Mouse (Mus musculus) liver, embryonic 13.5 days (tissue): Measurements from ENCODE around the gene Phb2. TPM values are rescaled to one million over a fixed set of nuclear protein-coding genes. Genes with fewer than 3 reads are reported as not detected.

Experiments
- ATAC-seq: fragments of 200-750 bp; cut with Nextera tagmentation; 2 replicates; pipeline ENCODE4 v1.8.0; 2017; ENCODE audit warnings: low read depth, mild to moderate bottlenecking, moderate number of reproducible peaks, moderate library complexity
- DNase-seq: peaks from one replicate; pipeline ENCODE4 v3.0.0; 2022
- H3K27ac ChIP-seq: fragments of 300-500 bp; sonication (generic); 2 replicates; pipeline ENCODE4 v1.5.1; 2015; ENCODE audit warnings: moderate library complexity, mild to moderate bottlenecking, inconsistent platforms
- H3K27me3 ChIP-seq: fragments of 300-500 bp; sonication (generic); 2 replicates; pipeline ENCODE4 v1.6.1; 2015; ENCODE audit warnings: mild to moderate bottlenecking, inconsistent platforms
- H3K36me3 ChIP-seq: fragments of 300-500 bp; sonication (generic); 2 replicates; pipeline ENCODE4 v1.6.1; 2015; ENCODE audit warnings: mild to moderate bottlenecking, inconsistent platforms
- H3K4me1 ChIP-seq: fragments of 300-500 bp; sonication (generic); replicated peaks from 2 replicates; pipeline ENCODE4 v1.6.1; 2015; ENCODE audit warnings: inconsistent platforms
- H3K4me2 ChIP-seq: fragments of 300-500 bp; sonication (generic); 2 replicates; pipeline ENCODE4 v1.6.1; 2015; ENCODE audit warnings: inconsistent platforms, mild to moderate bottlenecking, moderate library complexity
- H3K4me3 ChIP-seq: fragments of 300-500 bp; sonication (generic); replicated peaks from 2 replicates; pipeline ENCODE4 v1.5.1; 2015; ENCODE audit warnings: mild to moderate bottlenecking, inconsistent platforms
- H3K9ac ChIP-seq: fragments of 300-500 bp; sonication (generic); 2 replicates; pipeline ENCODE4 v1.6.1; 2015; ENCODE audit warnings: mild to moderate bottlenecking, inconsistent platforms
- H3K9me3 ChIP-seq: fragments of 300-500 bp; sonication (generic); replicated peaks from 2 replicates; pipeline ENCODE4 v1.6.1; 2016; ENCODE audit warnings: inconsistent platforms
- WGBS: fragments of 180-500 bp; shearing (Covaris S2); methylation state at CpG from one replicate; pipeline ENCODE4 v1.1.7; 2015; ENCODE audit not compliant: insufficient replicate concordance; 5-methylcytosine and 5-hydroxymethylcytosine counted together
- polyA plus RNA-seq: library from polyadenylated mRNA; unstranded; fragments of >200 nt; fragmentation: Nextera tagmentation; extraction: Ambion mirVana; gene quantifications from 2 replicates; pipeline ENCODE4 v1.2.1, GENCODE M21; 2015

The Phb2 gene
- polyA plus RNA-seq, 1 experiment from 2014 or later: 356 TPM

- peak within 1 kb of the TSS; percentile 85 for H3K9ac ChIP-seq
- ATAC-seq: peak; percentile 82
- under 1% methylated on average over 41 of the region's 41 CpGs for WGBS
Observed at GRCm38 (mm10) chr6:124740888-124741761, 29.0 kb downstream of the Phb2 start, which contains the start of gene Grcc10. Gene Grcc10 (minus strand): TSS chr6:124741374.

GRCm38 (mm10) chr6:124741842-124742241, 29.7 kb downstream of the Phb2 start:
- no peak for DNase-seq

More at GRCm38 (mm10) chr6:124740888-124741761, 29.0 kb downstream of the Phb2 start, which contains the start of gene Grcc10:
- peak; percentile 85 for DNase-seq
- Histone ChIP-seq H3K4me1 (peaks cover 56% of the 10 kb centered on the region), H3K27ac (peak within 1 kb of the TSS; percentile 98), H3K4me3 (peak within 1 kb of the TSS; percentile 67), H3K9me3 (no peaks in the 10 kb centered on the region), H3K27me3 (no peaks in the 10 kb centered on the region), H3K36me3 (peaks cover 6% of the 10 kb centered on the region), H3K4me2 (peak within 1 kb of the TSS; percentile 97)

GRCm38 (mm10) chr6:124742839-124743514, 30.8 kb downstream of the Phb2 start:
- no peak overlapping the region for H3K9ac ChIP-seq
- H3K36me3 ChIP-seq: peaks cover 9% of the 10 kb centered on the region
- H3K4me2 ChIP-seq: no peak overlapping the region
- no peaks in the 10 kb centered on the region for H3K9me3 ChIP-seq
- no peak overlapping the region for H3K4me3 ChIP-seq
- ATAC-seq (no peak), DNase-seq (no peak)
- no peak overlapping the region for H3K27ac ChIP-seq
- no peaks in the 10 kb centered on the region for H3K27me3 ChIP-seq
- peaks cover 59% of the 10 kb centered on the region for H3K4me1 ChIP-seq
- 87% methylated on average over 15 of the region's 15 CpGs for WGBS

More at GRCm38 (mm10) chr6:124741842-124742241, 29.7 kb downstream of the Phb2 start:
- H3K4me1 ChIP-seq: peaks cover 63% of the 10 kb centered on the region
- ATAC-seq: no peak
- H3K4me2 ChIP-seq: peak overlapping the region; percentile 97
- H3K27me3 ChIP-seq: no peaks in the 10 kb centered on the region
- peak overlapping the region; percentile 67 for H3K4me3 ChIP-seq
- H3K27ac ChIP-seq: peak overlapping the region; percentile 98
- H3K9ac ChIP-seq: peak overlapping the region; percentile 85
- no peaks in the 10 kb centered on the region for H3K9me3 ChIP-seq
- peaks cover 6% of the 10 kb centered on the region for H3K36me3 ChIP-seq
- WGBS: 78% methylated on average over 3 of the region's 3 CpGs

GRCm38 (mm10) chr6:124743647-124744046, 31.5 kb downstream of the Phb2 start:
- H3K9me3 ChIP-seq: no peaks in the 10 kb centered on the region
- 80% methylated on average over 8 of the region's 8 CpGs for WGBS
- no peaks in the 10 kb centered on the region for H3K27me3 ChIP-seq
- ATAC-seq: no peak
- peaks cover 52% of the 10 kb centered on the region for H3K4me1 ChIP-seq
- no peak overlapping the region for H3K4me2 ChIP-seq
- no peak overlapping the region for H3K9ac ChIP-seq
- H3K4me3 ChIP-seq: no peak overlapping the region
- no peak for DNase-seq
- H3K27ac ChIP-seq: no peak overlapping the region
- peaks cover 16% of the 10 kb centered on the region for H3K36me3 ChIP-seq

GRCm38 (mm10) chr6:124744755-124745321, 32.7 kb downstream of the Phb2 start:
- Histone ChIP-seq H3K9ac (peak overlapping the region; percentile 70), H3K36me3 (peaks cover 16% of the 10 kb centered on the region), H3K4me2 (peak overlapping the region; percentile 100), H3K27ac (peak overlapping the region; percentile 47; the same call in 1 of the 2 replicates), H3K27me3 (no peaks in the 10 kb centered on the region), H3K4me1 (peaks cover 40% of the 10 kb centered on the region), H3K9me3 (no peaks in the 10 kb centered on the region), H3K4me3 (peak overlapping the region; percentile 71)
- DNase-seq (no peak), ATAC-seq (no peak)
- WGBS: 69% methylated on average over 26 of the region's 26 CpGs

- under 1% methylated on average over 85 of the region's 85 CpGs for WGBS
- Histone ChIP-seq H3K36me3 (peaks cover 16% of the 10 kb centered on the region), H3K4me1 (peaks cover 32% of the 10 kb centered on the region)
Observed at GRCm38 (mm10) chr6:124745490-124746295, 33.6 kb downstream of the Phb2 start.

GRCm38 (mm10) chr6:124746296-124746605, 34.1 kb downstream of the Phb2 start:
- ATAC-seq (no peak), DNase-seq (no peak)
- peak overlapping the region; percentile 71 for H3K4me3 ChIP-seq
- H3K9ac ChIP-seq: peak overlapping the region; percentile 91
- no peaks in the 10 kb centered on the region for H3K9me3 ChIP-seq
- H3K4me2 ChIP-seq: peak overlapping the region; percentile 100
- WGBS: 28% methylated on average over 8 of the region's 8 CpGs
- peaks cover 30% of the 10 kb centered on the region for H3K4me1 ChIP-seq
- no peaks in the 10 kb centered on the region for H3K27me3 ChIP-seq
- peak overlapping the region; percentile 86 for H3K27ac ChIP-seq
- H3K36me3 ChIP-seq: peaks cover 16% of the 10 kb centered on the region

More at GRCm38 (mm10) chr6:124745490-124746295, 33.6 kb downstream of the Phb2 start:
- H3K4me2 ChIP-seq: peak overlapping the region; percentile 100
- ATAC-seq (peak; percentile 76), DNase-seq (peak; percentile 90)
- H3K9ac ChIP-seq: peak overlapping the region; percentile 91
- H3K27ac ChIP-seq: peak overlapping the region; percentile 86
- H3K9me3 ChIP-seq: no peaks in the 10 kb centered on the region
- peak overlapping the region; percentile 71 for H3K4me3 ChIP-seq
- no peaks in the 10 kb centered on the region for H3K27me3 ChIP-seq

- Histone ChIP-seq H3K9me3 (no peaks in the 10 kb centered on the region), H3K4me2 (peak overlapping the region; percentile 100), H3K27me3 (no peaks in the 10 kb centered on the region), H3K36me3 (peaks cover 16% of the 10 kb centered on the region), H3K9ac (peak overlapping the region; percentile 91), H3K4me1 (peaks cover 28% of the 10 kb centered on the region), H3K27ac (no peak overlapping the region), H3K4me3 (peak overlapping the region; percentile 71)
- ATAC-seq (no peak), DNase-seq (no peak)
- 79% methylated on average over 7 of the region's 7 CpGs for WGBS
Observed at GRCm38 (mm10) chr6:124746654-124747632, 34.8 kb downstream of the Phb2 start.

GRCm38 (mm10) chr6:124750405-124750804, 38.3 kb downstream of the Phb2 start:
- Histone ChIP-seq H3K27me3 (peaks cover 30% of the 10 kb centered on the region), H3K4me1 (peaks cover 29% of the 10 kb centered on the region), H3K4me2 (no peak overlapping the region), H3K9me3 (no peaks in the 10 kb centered on the region), H3K4me3 (no peak overlapping the region), H3K27ac (no peak overlapping the region), H3K36me3 (peaks cover 10% of the 10 kb centered on the region; the same call in 1 of the 2 replicates), H3K9ac (no peak overlapping the region)
- 67% methylated on average over 8 of the region's 8 CpGs for WGBS
- no peak for ATAC-seq
- DNase-seq: no peak

- DNase-seq: no peak
- no peak overlapping the region for H3K9ac ChIP-seq
- peaks cover 65% of the 10 kb centered on the region for H3K27me3 ChIP-seq
- no peak overlapping the region for H3K4me3 ChIP-seq
- no peak overlapping the region for H3K4me2 ChIP-seq
- H3K9me3 ChIP-seq: no peaks in the 10 kb centered on the region
- H3K36me3 ChIP-seq: no peaks in the 10 kb centered on the region
- no peak overlapping the region for H3K27ac ChIP-seq
- 65% methylated on average over 2 of the region's 2 CpGs for WGBS
- H3K4me1 ChIP-seq: peaks cover 37% of the 10 kb centered on the region
- ATAC-seq: no peak
Observed at GRCm38 (mm10) chr6:124753861-124754260, 41.7 kb downstream of the Phb2 start.
